Mouse (Mus musculus) liver, postnatal 0 days (tissue): ENCODE measurements around the gene Klc2. TPM values are rescaled to one million over a fixed set of nuclear protein-coding genes. Genes with fewer than 3 reads are reported as not detected.

Experiments
- ATAC-seq: fragments of 200-750 bp; cut with Nextera tagmentation; 2 replicates; pipeline ENCODE4 v1.8.0; 2017; ENCODE audit warnings: mild to moderate bottlenecking, moderate library complexity
- DNase-seq: peaks from one replicate; pipeline ENCODE4 v3.0.0-alpha.2; 2016
- H3K27ac ChIP-seq: fragments of 300-500 bp; sonication (generic); 2 replicates; pipeline ENCODE4 v1.5.1; 2014; ENCODE audit warnings: antibody characterized with exemption, moderate library complexity, mild to moderate bottlenecking, low read depth
- H3K27me3 ChIP-seq: fragments of 300-500 bp; sonication (generic); 2 replicates; pipeline ENCODE4 v1.6.1; 2014; ENCODE audit warnings: low read length, control low read depth, mixed read lengths; ENCODE audit not compliant: insufficient read depth
- H3K36me3 ChIP-seq: fragments of 300-500 bp; sonication (generic); replicated peaks from 2 replicates; pipeline ENCODE4 v1.6.1; 2014; ENCODE audit warnings: mild to moderate bottlenecking, control low read depth, low read length, moderate library complexity, mixed read lengths; ENCODE audit not compliant: insufficient read depth
- H3K4me1 ChIP-seq: fragments of 300-500 bp; sonication (generic); 2 replicates; pipeline ENCODE4 v1.6.1; 2014; ENCODE audit warnings: antibody characterized with exemption, mild to moderate bottlenecking, control low read depth; ENCODE audit not compliant: insufficient read depth
- H3K4me2 ChIP-seq: fragments of 300-500 bp; sonication (generic); 2 replicates; pipeline ENCODE4 v1.6.1; 2014; ENCODE audit warnings: low read depth, mild to moderate bottlenecking, low read length, moderate library complexity, mixed read lengths
- H3K4me3 ChIP-seq: fragments of 300-500 bp; sonication (generic); 2 replicates; pipeline ENCODE4 v1.5.1; 2014; ENCODE audit warnings: low read depth, low read length
- H3K9ac ChIP-seq: fragments of 300-500 bp; sonication (generic); replicated peaks from 2 replicates; pipeline ENCODE4 v1.6.1; 2014; ENCODE audit warnings: mild to moderate bottlenecking, moderate library complexity
- H3K9me3 ChIP-seq: fragments of 300-500 bp; sonication (generic); 2 replicates; pipeline ENCODE4 v1.6.1; 2016; ENCODE audit warnings: mild to moderate bottlenecking, control low read depth, low read length, mixed read lengths
- CTCF ChIP-seq: sonication (generic); IDR thresholded peaks from 2 replicates; pipeline ENCODE4 v1.5.1; 2016; ENCODE audit warnings: antibody characterized with exemption, low read depth
- EP300 ChIP-seq: IDR thresholded peaks from 2 replicates; pipeline ENCODE4 v1.6.1; 2016; ENCODE audit warnings: antibody characterized with exemption, low read depth, mild to moderate bottlenecking
- WGBS: fragments of 180-500 bp; shearing (Covaris S2); extraction: QIAGEN DNeasy Blood & Tissue Kit; methylation state at CpG from one replicate; pipeline ENCODE4 v1.1.7; 2014; ENCODE audit not compliant: insufficient replicate concordance; 5-methylcytosine and 5-hydroxymethylcytosine counted together
- polyA plus RNA-seq: library from polyadenylated mRNA; unstranded; fragments of >200 nt; fragmentation: Nextera tagmentation; extraction: Ambion mirVana; gene quantifications from 2 replicates; pipeline ENCODE4 v1.2.1, GENCODE M21; 2015

The Klc2 gene
- polyA plus RNA-seq, 1 experiment from 2014 or later, result 1.5 TPM

- TF ChIP-seq CTCF (no peak), EP300 (no peak)
- Histone ChIP-seq H3K9ac (no peak overlapping the region), H3K4me3 (peak overlapping the region; percentile 50), H3K27ac (no peak overlapping the region), H3K9me3 (no peaks in the 10 kb centered on the region), H3K4me2 (peak overlapping the region; percentile 83), H3K4me1 (peaks cover 28% of the 10 kb centered on the region), H3K27me3 (peaks cover 50% of the 10 kb centered on the region), H3K36me3 (no peaks in the 10 kb centered on the region)
- ATAC-seq (peak; percentile 26; the same call in 1 of the 2 replicates), DNase-seq (no peak)
- WGBS, result 5% methylated on average over 20 of the region's 20 CpGs
Observed at GRCm38 (mm10) chr19:5072389-5073019, 45.9 kb downstream of the Klc2 start.

- Histone ChIP-seq H3K27me3 (peaks cover 54% of the 10 kb centered on the region), H3K4me2 (peak overlapping the region; percentile 83), H3K4me3 (peak overlapping the region; percentile 50), H3K27ac (no peak overlapping the region), H3K9ac (peak overlapping the region; percentile 18; the same call in 1 of the 2 replicates), H3K9me3 (no peaks in the 10 kb centered on the region), H3K4me1 (peaks cover 28% of the 10 kb centered on the region), H3K36me3 (no peaks in the 10 kb centered on the region)
- TF ChIP-seq EP300, result no peak
- 3% methylated on average over 40 of the region's 40 CpGs for WGBS
- DNase-seq, result peak; percentile 80
- ATAC-seq, result peak; percentile 76
Observed at GRCm38 (mm10) chr19:5071545-5072369, 46.6 kb downstream of the Klc2 start.

GRCm38 (mm10) chr19:5071077-5071476 is 47.3 kb downstream of the Klc2 start:
- Histone ChIP-seq H3K4me2 (peak overlapping the region; percentile 83), H3K27ac (no peak overlapping the region), H3K36me3 (no peaks in the 10 kb centered on the region), H3K4me3 (0 out of 2 replicates have a peak overlapping the region, but pooled peaks have one; percentile 50), H3K9ac (no peak overlapping the region), H3K9me3 (no peaks in the 10 kb centered on the region), H3K4me1 (peaks cover 28% of the 10 kb centered on the region), H3K27me3 (peaks cover 55% of the 10 kb centered on the region)
- DNase-seq (no peak), ATAC-seq (no peak)
- TF ChIP-seq CTCF (no peak), EP300 (no peak)
- 17% methylated on average over 10 of the region's 11 CpGs for WGBS

- no peak overlapping the region for H3K4me3 ChIP-seq
- WGBS, result 84% methylated on average over 7 of the region's 7 CpGs
- TF ChIP-seq CTCF (no peak), EP300 (no peak)
- no peak overlapping the region for H3K27ac ChIP-seq
- DNase-seq (no peak), ATAC-seq (no peak)
- no peak overlapping the region for H3K9ac ChIP-seq
- no peaks in the 10 kb centered on the region for H3K36me3 ChIP-seq
- peaks cover 55% of the 10 kb centered on the region for H3K27me3 ChIP-seq
- H3K4me1 ChIP-seq, result peaks cover 28% of the 10 kb centered on the region
- H3K9me3 ChIP-seq, result no peaks in the 10 kb centered on the region
- H3K4me2 ChIP-seq, result no peak overlapping the region
Observed at GRCm38 (mm10) chr19:5069978-5070377, 48.4 kb downstream of the Klc2 start.

GRCm38 (mm10) chr19:5069486-5069885 is 48.9 kb downstream of the Klc2 start:
- TF ChIP-seq EP300 (no peak), CTCF (no peak)
- 77% methylated on average over 5 of the region's 5 CpGs for WGBS
- Histone ChIP-seq H3K36me3 (no peaks in the 10 kb centered on the region), H3K27me3 (peaks cover 55% of the 10 kb centered on the region), H3K9me3 (no peaks in the 10 kb centered on the region), H3K9ac (no peak overlapping the region), H3K27ac (no peak overlapping the region), H3K4me1 (peaks cover 28% of the 10 kb centered on the region), H3K4me2 (no peak overlapping the region), H3K4me3 (no peak overlapping the region)
- DNase-seq (no peak), ATAC-seq (no peak)

- Histone ChIP-seq H3K9me3 (no peaks in the 10 kb centered on the region), H3K4me1 (peaks cover 28% of the 10 kb centered on the region), H3K27me3 (peaks cover 54% of the 10 kb centered on the region), H3K4me2 (peak overlapping the region; percentile 69), H3K9ac (no peak overlapping the region), H3K4me3 (peak overlapping the region; percentile 45), H3K27ac (no peak overlapping the region), H3K36me3 (no peaks in the 10 kb centered on the region)
- TF ChIP-seq EP300, result no peak
- no peak for TF ChIP-seq CTCF
- WGBS, result 53% methylated on average over 21 of the region's 21 CpGs
- no peak for DNase-seq
- ATAC-seq, result no peak
Observed at GRCm38 (mm10) chr19:5068570-5069234, 49.7 kb downstream of the Klc2 start.
